Mouse (Mus musculus): ENCODE results near the gene Ambp.
A peak's percentile ranks its signal among the peaks of the same experiment; 100 is the strongest.

Ambp gene

GRCm38 (mm10) chr4:63118639-63119437 lies 35.8 kb downstream of the Ambp start:
- peak; percentile 40 for DNase-seq (ENCODE audit: low spot score)

- no peak for DNase-seq (ENCODE audit: low spot score)
These were observed 48.9 kb downstream of the Ambp start for GRCm38 (mm10) chr4:63105651-63106050.

GRCm38 (mm10) chr4:63102025-63102424 lies 52.6 kb downstream of the Ambp start:
- DNase-seq (ENCODE audit: low spot score) = no peak

- no peak for DNase-seq (ENCODE audit: low spot score)
These were observed 54.1 kb downstream of the Ambp start for GRCm38 (mm10) chr4:63100478-63100877.

GRCm38 (mm10) chr4:63097603-63098002 lies 57.0 kb downstream of the Ambp start:
- no peak for DNase-seq (ENCODE audit: low spot score)

All from urinary bladder, postnatal 10 days (tissue).